Mouse (Mus musculus) heart, postnatal 0 days (tissue): ENCODE measurements around the gene Prep. TPM values are rescaled to one million over a fixed set of nuclear protein-coding genes. Genes with fewer than 3 reads are reported as not detected.

Experiments
- ATAC-seq: fragments of 200-750 bp; cut with Nextera tagmentation; 2 replicates; pipeline ENCODE4 v1.8.0; 2017; ENCODE audit warnings: low read depth, moderate number of reproducible peaks, moderate library complexity; ENCODE audit not compliant: insufficient read depth
- DNase-seq: peaks from one replicate; pipeline ENCODE4 v3.0.0-alpha.2; 2016; ENCODE audit warnings: low spot score
- H3K27ac ChIP-seq: fragments of 300-500 bp; sonication (generic); 2 replicates; pipeline ENCODE4 v1.5.1; 2014; ENCODE audit warnings: low read depth, mild to moderate bottlenecking
- H3K27me3 ChIP-seq: fragments of 300-500 bp; sonication (generic); 2 replicates; pipeline ENCODE4 v1.6.1; 2014; ENCODE audit warnings: low read length, mixed read lengths; ENCODE audit not compliant: control insufficient read depth, insufficient read depth
- H3K36me3 ChIP-seq: fragments of 300-500 bp; sonication (generic); replicated peaks from 2 replicates; pipeline ENCODE4 v1.6.1; 2014; ENCODE audit warnings: low read length, mixed read lengths; ENCODE audit not compliant: control insufficient read depth, insufficient read depth
- H3K4me1 ChIP-seq: fragments of 300-500 bp; sonication (generic); 2 replicates; pipeline ENCODE4 v1.6.1; 2014; ENCODE audit warnings: antibody characterized with exemption; ENCODE audit not compliant: control insufficient read depth, insufficient read depth
- H3K4me2 ChIP-seq: fragments of 300-500 bp; sonication (generic); 2 replicates; pipeline ENCODE4 v1.6.1; 2014; ENCODE audit warnings: low read depth, mild to moderate bottlenecking, low read length, moderate library complexity
- H3K4me3 ChIP-seq: fragments of 300-500 bp; sonication (generic); 2 replicates; pipeline ENCODE4 v1.5.1; 2014; ENCODE audit warnings: low read depth, low read length
- H3K9ac ChIP-seq: fragments of 300-500 bp; sonication (generic); replicated peaks from 2 replicates; pipeline ENCODE4 v1.6.1; 2014; ENCODE audit warnings: low read depth, low read length, mixed read lengths
- H3K9me3 ChIP-seq: fragments of 300-500 bp; sonication (generic); replicated peaks from 2 replicates; pipeline ENCODE4 v1.6.1; 2016; ENCODE audit warnings: low read length; ENCODE audit not compliant: control insufficient read depth
- CTCF ChIP-seq: IDR thresholded peaks from 2 replicates; pipeline ENCODE4 v1.5.1; 2016; ENCODE audit warnings: antibody characterized with exemption, control low read depth, low read depth
- EP300 ChIP-seq: IDR thresholded peaks from 2 replicates; pipeline ENCODE4 v1.6.1; 2016; ENCODE audit warnings: antibody characterized with exemption, low read depth
- WGBS: fragments of 180-500 bp; shearing (Covaris S2); extraction: QIAGEN DNeasy Blood & Tissue Kit; methylation state at CpG from one replicate; pipeline ENCODE4 v1.1.7; 2014; 5-methylcytosine and 5-hydroxymethylcytosine counted together
- polyA plus RNA-seq: library from polyadenylated mRNA; unstranded; fragments of >200 nt; fragmentation: Nextera tagmentation; extraction: Ambion mirVana; gene quantifications from 2 replicates; pipeline ENCODE4 v1.2.1, GENCODE M21; 2015
- total RNA-seq: library from RNA; depleted of rRNA; stranded (reverse); fragments of >200 nt; gene quantifications from 2 replicates; pipeline ENCODE4 v1.2.3, GENCODE M21; 2014; ENCODE audit warnings: low replicate concordance

The Prep gene
- total and polyA plus RNA-seq, 2 experiments from 2014 or later = 16.8 to 16.9 TPM

GRCm38 (mm10) chr10:45118389-45118788, 51.4 kb downstream of the Prep start:
- ATAC-seq (no peak), DNase-seq (no peak)
- H3K36me3 ChIP-seq = peaks cover 44% of the 10 kb centered on the region
- H3K9me3 ChIP-seq = no peaks in the 10 kb centered on the region
- no peak overlapping the region for H3K9ac ChIP-seq
- no peak overlapping the region for H3K4me2 ChIP-seq
- H3K27me3 ChIP-seq = no peaks in the 10 kb centered on the region
- H3K4me1 ChIP-seq = peaks cover 10% of the 10 kb centered on the region; the same call in 1 of the 2 replicates
- no peak overlapping the region for H3K4me3 ChIP-seq
- 88% methylated on average over 8 of the region's 8 CpGs for WGBS
- H3K27ac ChIP-seq = no peak overlapping the region
- no peak for TF ChIP-seq CTCF
- TF ChIP-seq EP300 = no peak

DNA sequence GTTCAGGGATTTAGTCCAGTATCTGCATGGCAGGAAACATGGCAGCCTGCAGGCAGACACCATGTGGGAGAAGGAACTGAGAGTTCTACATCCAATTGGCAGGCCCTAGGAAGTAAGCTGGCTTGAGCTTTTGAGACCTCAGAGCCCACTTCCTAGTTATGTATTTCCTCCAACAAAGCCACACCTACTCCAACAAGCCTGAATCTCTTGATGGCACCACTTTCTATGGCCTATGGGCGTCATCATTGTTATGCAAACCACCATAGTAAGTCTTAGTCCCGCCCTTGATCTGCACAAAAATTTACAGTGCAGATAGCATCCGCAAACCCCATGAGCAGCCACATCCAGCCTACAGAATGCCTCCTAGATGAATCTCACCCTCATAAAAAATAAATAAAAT, 54.6 kb downstream of the Prep start:
- no peaks in the 10 kb centered on the region for H3K27me3 ChIP-seq
- ATAC-seq (no peak), DNase-seq (no peak)
- H3K36me3 ChIP-seq = peaks cover 44% of the 10 kb centered on the region
- no peak overlapping the region for H3K9ac ChIP-seq
- H3K27ac ChIP-seq = no peak overlapping the region
- no peak for TF ChIP-seq EP300
- H3K4me2 ChIP-seq = no peak overlapping the region
- H3K9me3 ChIP-seq = no peaks in the 10 kb centered on the region
- H3K4me3 ChIP-seq = no peak overlapping the region
- peaks cover 17% of the 10 kb centered on the region for H3K4me1 ChIP-seq
- WGBS = 90% methylated on average over 3 of the region's 3 CpGs

DNA sequence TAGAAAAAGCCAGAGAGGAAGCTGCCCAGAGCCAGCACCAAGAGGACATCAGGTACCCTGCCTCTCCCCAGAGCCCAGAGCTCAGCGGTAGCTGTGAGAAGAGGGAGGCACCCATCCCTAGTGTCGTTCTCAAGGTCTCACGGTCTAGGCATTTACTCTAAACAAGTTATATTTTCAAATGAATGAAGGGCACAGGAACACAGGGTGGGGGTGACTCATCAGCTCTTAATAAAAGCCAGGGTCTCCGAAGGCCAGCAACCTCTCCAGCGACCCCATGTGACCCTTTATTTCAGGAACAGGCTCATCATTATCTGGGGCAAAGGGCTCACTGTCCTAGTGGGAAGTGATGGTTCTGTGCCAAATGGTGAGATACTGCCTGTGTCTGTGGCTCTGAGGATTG, 55.5 kb downstream of the Prep start:
- H3K9ac ChIP-seq = 0 out of 2 replicates have a peak overlapping the region, but pooled peaks have one; percentile 37

DNA sequence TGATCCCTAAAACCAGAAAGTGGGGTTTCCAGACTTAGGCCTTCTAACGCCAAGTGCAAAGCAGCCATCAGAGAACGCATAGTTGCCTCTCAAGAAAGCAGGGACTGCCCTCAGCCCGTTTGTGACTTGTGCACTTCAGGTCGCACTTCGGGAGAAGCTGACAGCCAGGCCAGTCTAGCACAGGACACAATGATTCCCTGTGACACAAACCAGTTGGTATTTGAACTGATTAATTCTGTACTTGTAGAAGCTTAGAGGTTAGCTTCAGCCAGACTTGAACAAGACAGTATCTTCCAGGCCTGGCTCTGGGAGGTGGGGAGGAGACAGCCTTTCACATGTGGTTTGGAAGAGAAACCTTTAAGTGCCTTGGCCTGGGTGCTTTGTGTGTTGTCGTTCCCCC, 56.0 kb downstream of the Prep start:
- Histone ChIP-seq H3K27ac (peak overlapping the region; percentile 92), H3K27me3 (no peaks in the 10 kb centered on the region), H3K9ac (peak overlapping the region; percentile 37; the same call in 1 of the 2 replicates), H3K4me2 (no peak overlapping the region), H3K4me1 (peaks cover 17% of the 10 kb centered on the region), H3K4me3 (no peak overlapping the region), H3K9me3 (no peaks in the 10 kb centered on the region), H3K36me3 (peaks cover 52% of the 10 kb centered on the region)
- DNase-seq (peak; percentile 69), ATAC-seq (peak; percentile 81)
- WGBS = 25% methylated on average over 6 of the region's 6 CpGs
- TF ChIP-seq CTCF (no peak), EP300 (0 out of 2 replicates have a peak, but pooled peaks have one; percentile 10)

More for the DNA sequence above, 55.5 kb downstream of the Prep start:
- peak overlapping the region; percentile 92 for H3K27ac ChIP-seq
- H3K27me3 ChIP-seq = no peaks in the 10 kb centered on the region
- no peak overlapping the region for H3K4me2 ChIP-seq
- TF ChIP-seq CTCF = no peak
- 0 out of 2 replicates have a peak, but pooled peaks have one; percentile 13 for TF ChIP-seq EP300
- peak; percentile 58 for DNase-seq
- ATAC-seq = peak; percentile 66
- H3K4me1 ChIP-seq = peaks cover 17% of the 10 kb centered on the region
- 30% methylated on average over 5 of the region's 5 CpGs for WGBS
- no peak overlapping the region for H3K4me3 ChIP-seq
- H3K36me3 ChIP-seq = peaks cover 46% of the 10 kb centered on the region
- H3K9me3 ChIP-seq = no peaks in the 10 kb centered on the region

GRCm38 (mm10) chr10:45129105-45129504, 62.1 kb downstream of the Prep start:
- DNase-seq (no peak), ATAC-seq (no peak)
- no peak overlapping the region for H3K9ac ChIP-seq
- no peaks in the 10 kb centered on the region for H3K9me3 ChIP-seq
- peak overlapping the region; percentile 8; the same call in 1 of the 2 replicates for H3K4me3 ChIP-seq
- peaks cover 27% of the 10 kb centered on the region for H3K36me3 ChIP-seq
- 57% methylated on average over 11 of the region's 11 CpGs for WGBS
- H3K4me2 ChIP-seq = peak overlapping the region; percentile 42
- peaks cover 21% of the 10 kb centered on the region for H3K4me1 ChIP-seq
- TF ChIP-seq EP300 = no peak
- no peak for TF ChIP-seq CTCF
- peak overlapping the region; percentile 8; the same call in 1 of the 2 replicates for H3K27ac ChIP-seq
- no peaks in the 10 kb centered on the region for H3K27me3 ChIP-seq

- peak; percentile 62 for DNase-seq
- no peaks in the 10 kb centered on the region for H3K9me3 ChIP-seq
- peak overlapping the region; percentile 49 for H3K27ac ChIP-seq
- H3K4me3 ChIP-seq = no peak overlapping the region
- no peak overlapping the region for H3K4me2 ChIP-seq
- TF ChIP-seq EP300 = no peak
- no peak for TF ChIP-seq CTCF
- WGBS = 8% methylated on average over 6 of the region's 6 CpGs
- peaks cover 18% of the 10 kb centered on the region for H3K4me1 ChIP-seq
- no peaks in the 10 kb centered on the region for H3K27me3 ChIP-seq
- ATAC-seq = peak; percentile 71
- peaks cover 24% of the 10 kb centered on the region for H3K36me3 ChIP-seq
- no peak overlapping the region for H3K9ac ChIP-seq
Observed at GRCm38 (mm10) chr10:45130004-45130403, 63.0 kb downstream of the Prep start.
